Mouse (Mus musculus): ENCODE measurements at regions not wholly inside any gene's neighbourhood (a gene's known extent, or its start where the extent isn't known, plus 50 kb on each side); places are given as distances from the start of the nearest gene placed in this dataset.

- no peak for TF ChIP-seq CTCF (IDR thresholded peaks at IDR 0.05; ENCODE audit: low read depth, low read length)
- TF ChIP-seq POLR2A (IDR thresholded peaks at IDR 0.05; ENCODE audit: extremely low read depth, insufficient read depth, low read length), result no peak
Observed at GRCm38 (mm10) chr12:51504581-51504980, 88.6 kb upstream of the Coch start.

Measured in liver, adult 2 months (tissue).